Mouse (Mus musculus) midbrain, embryonic 10.5 days (tissue): ENCODE results near the gene Gm37240. TPM values are rescaled to one million over a fixed set of nuclear protein-coding genes. Genes with fewer than 3 reads are reported as not detected.

Experiments used
- DNase-seq: peaks from one replicate; pipeline ENCODE4 v3.0.0-alpha.2; 2017; ENCODE audit warnings: low spot score
- H3K27ac ChIP-seq: fragments of 300-500 bp; sonication (generic); replicated peaks from 2 replicates; pipeline ENCODE4 v1.5.1; 2016; ENCODE audit warnings: mild to moderate bottlenecking
- H3K27me3 ChIP-seq: fragments of 300-500 bp; sonication (generic); 2 replicates; pipeline ENCODE4 v1.6.1; 2016; ENCODE audit warnings: low read depth, mild to moderate bottlenecking; ENCODE audit not compliant: poor library complexity, severe bottlenecking
- H3K36me3 ChIP-seq: fragments of 300-500 bp; sonication (generic); 2 replicates; pipeline ENCODE4 v1.6.1; 2016; ENCODE audit warnings: mild to moderate bottlenecking, moderate library complexity
- H3K4me1 ChIP-seq: fragments of 300-500 bp; sonication (generic); 2 replicates; pipeline ENCODE4 v1.6.1; 2016
- H3K4me3 ChIP-seq: fragments of 300-500 bp; sonication (generic); 2 replicates; pipeline ENCODE4 v1.5.1; 2016; ENCODE audit warnings: mild to moderate bottlenecking, moderate library complexity
- H3K9me3 ChIP-seq: fragments of 300-500 bp; sonication (generic); replicated peaks from 2 replicates; pipeline ENCODE4 v1.6.1; 2016; ENCODE audit warnings: mild to moderate bottlenecking
- WGBS: fragments of 180-500 bp; shearing (Covaris S2); methylation state at CpG from one replicate; pipeline ENCODE4 v1.1.7; 2016; 5-methylcytosine and 5-hydroxymethylcytosine counted together
- polyA plus RNA-seq: library from polyadenylated mRNA; unstranded; fragments of >200 nt; fragmentation: Nextera tagmentation; extraction: Ambion mirVana; gene quantifications from 2 replicates; pipeline ENCODE4 v1.2.1, GENCODE M21; 2016

Gm37240 gene
- polyA plus RNA-seq, 1 experiment from 2014 or later, result 0.44 TPM

DNA sequence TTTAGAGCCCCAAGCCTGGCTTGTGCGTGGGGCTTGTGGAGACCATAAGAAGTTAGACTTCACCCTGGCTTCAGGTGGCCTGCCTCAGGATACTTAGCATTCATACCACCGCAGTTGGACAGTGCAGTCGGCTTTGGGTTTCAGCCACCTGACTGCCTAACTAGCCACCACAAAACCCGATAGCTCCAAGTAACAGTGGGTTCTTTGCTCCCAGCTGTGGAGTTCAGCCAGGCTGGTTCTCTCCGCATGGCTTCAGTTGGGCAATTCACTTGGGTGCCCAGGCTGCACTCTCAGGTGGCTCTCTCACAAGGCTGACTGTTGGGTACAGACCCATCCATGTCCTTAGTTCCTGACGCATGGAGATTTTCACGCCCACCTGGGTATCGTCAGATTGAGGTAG, 1177.4 kb downstream of the Gm37240 start:
- no peaks in the 10 kb centered on the region for H3K36me3 ChIP-seq
- H3K9me3 ChIP-seq, result 0 out of 2 replicates have a peak, but pooled peaks cover 2% of the 10 kb centered on the region
- H3K4me3 ChIP-seq, result no peak overlapping the region
- 95% methylated on average over 8 of the region's 8 CpGs for WGBS
- H3K4me1 ChIP-seq, result no peaks in the 10 kb centered on the region
- no peak for DNase-seq
- H3K27me3 ChIP-seq, result no peaks in the 10 kb centered on the region
- H3K27ac ChIP-seq, result no peak overlapping the region

DNA sequence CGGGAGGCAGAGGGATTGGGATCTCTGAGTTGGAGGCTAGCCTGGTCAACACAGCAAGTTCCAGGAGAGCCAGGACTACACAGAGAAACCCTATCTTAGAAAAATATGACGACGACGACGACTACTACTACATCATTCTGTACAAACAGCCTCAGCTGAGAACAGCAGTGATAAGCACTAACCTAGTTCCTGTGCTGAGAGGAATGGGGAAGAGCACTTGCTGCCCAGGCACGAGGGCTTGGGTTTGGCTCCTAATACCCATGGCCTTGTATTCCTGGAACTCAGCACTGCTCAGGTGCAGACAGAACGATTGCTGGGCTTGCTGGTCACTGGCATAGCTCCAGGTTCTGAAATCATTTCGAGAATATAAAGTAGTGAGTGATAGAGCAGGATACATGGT, 1178.2 kb downstream of the Gm37240 start:
- DNase-seq, result no peak
- 0 out of 2 replicates have a peak, but pooled peaks cover 2% of the 10 kb centered on the region for H3K9me3 ChIP-seq
- H3K36me3 ChIP-seq, result no peaks in the 10 kb centered on the region
- no peak overlapping the region for H3K4me3 ChIP-seq
- no peak overlapping the region for H3K27ac ChIP-seq
- no peaks in the 10 kb centered on the region for H3K4me1 ChIP-seq
- 91% methylated on average over 8 of the region's 8 CpGs for WGBS
- no peaks in the 10 kb centered on the region for H3K27me3 ChIP-seq

DNA sequence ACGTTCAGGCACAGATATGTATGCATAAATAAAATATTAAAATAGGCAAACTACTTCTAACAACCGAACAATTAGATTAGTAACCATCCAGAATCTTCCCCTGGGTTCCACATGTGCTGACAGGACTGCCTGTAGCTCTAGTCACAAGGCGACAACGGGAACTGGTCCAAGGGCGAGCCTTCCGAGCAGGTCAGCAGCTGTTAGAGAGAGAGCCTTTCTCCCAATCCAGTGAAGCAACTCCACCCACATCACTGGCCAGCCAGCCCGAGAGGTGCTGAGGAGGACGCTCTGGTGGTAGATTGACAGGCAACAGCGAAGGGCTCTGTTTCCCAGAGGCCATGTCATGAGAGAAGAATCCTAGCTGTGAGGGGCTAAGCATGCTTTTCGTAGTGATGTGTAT, 1178.8 kb downstream of the Gm37240 start:
- no peaks in the 10 kb centered on the region for H3K4me1 ChIP-seq
- DNase-seq, result no peak
- no peaks in the 10 kb centered on the region for H3K36me3 ChIP-seq
- no peaks in the 10 kb centered on the region for H3K27me3 ChIP-seq
- H3K4me3 ChIP-seq, result no peak overlapping the region
- H3K27ac ChIP-seq, result no peak overlapping the region
- 83% methylated on average over 10 of the region's 10 CpGs for WGBS
- H3K9me3 ChIP-seq, result 0 out of 2 replicates have a peak, but pooled peaks cover 2% of the 10 kb centered on the region

DNA sequence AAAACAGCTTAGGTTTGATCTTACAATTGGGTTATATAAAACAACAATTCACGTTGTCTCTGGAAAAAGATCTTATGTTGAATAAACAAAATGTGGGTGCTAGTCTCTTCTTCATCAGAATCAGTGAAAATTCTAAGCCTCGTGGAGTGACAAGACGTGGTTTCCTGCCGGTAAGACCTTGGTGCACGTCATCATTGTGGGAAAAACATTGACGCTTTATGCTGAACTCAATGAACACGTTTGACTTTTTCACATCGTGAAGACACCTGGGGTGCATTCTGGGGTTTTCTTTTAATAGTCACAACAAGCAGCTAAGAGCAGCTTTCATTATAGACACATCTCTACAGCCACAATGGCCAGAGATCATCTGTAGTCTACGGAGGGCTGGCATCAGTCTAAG, 1182.1 kb downstream of the Gm37240 start:
- H3K36me3 ChIP-seq, result no peaks in the 10 kb centered on the region
- H3K4me1 ChIP-seq, result peaks cover 7% of the 10 kb centered on the region; the same call in 1 of the 2 replicates
- H3K27ac ChIP-seq, result no peak overlapping the region
- WGBS, result 93% methylated on average over 9 of the region's 9 CpGs
- 0 out of 2 replicates have a peak, but pooled peaks cover 2% of the 10 kb centered on the region for H3K9me3 ChIP-seq
- no peak overlapping the region for H3K4me3 ChIP-seq
- DNase-seq, result no peak
- H3K27me3 ChIP-seq, result no peaks in the 10 kb centered on the region

DNA sequence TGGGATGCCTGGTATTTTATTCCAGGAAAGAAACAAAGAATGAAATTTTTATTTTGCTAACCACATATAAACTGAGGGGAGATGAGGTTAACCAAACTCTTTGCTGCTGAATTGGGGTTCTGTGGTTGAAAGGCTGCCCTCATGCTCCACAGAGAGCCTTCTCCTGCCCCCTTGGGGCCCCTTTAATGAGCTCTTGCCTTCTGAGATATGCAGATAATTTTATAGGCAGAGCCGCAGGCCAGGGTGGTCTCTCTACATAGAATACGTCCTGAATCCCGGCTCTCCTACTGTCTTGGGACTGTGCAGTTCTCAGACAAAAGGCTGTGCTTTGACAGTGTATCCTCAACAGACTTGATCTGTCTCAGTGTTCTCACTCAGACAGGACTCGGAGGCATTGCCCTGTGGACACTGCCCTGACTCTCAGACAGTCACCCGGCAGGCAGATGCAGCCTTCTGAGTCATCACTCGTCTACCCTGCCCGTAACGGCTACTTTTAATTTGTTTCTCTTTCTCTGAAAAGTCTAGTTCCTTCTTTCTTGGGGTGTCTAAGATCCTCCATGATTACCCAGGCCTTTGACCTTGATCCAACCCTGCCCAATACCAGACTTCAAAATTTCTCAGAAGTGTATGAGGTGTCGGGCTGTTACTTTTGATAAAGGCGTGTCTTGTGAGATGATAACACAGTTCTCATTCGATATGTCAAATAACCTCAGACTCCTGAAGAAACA, 1184.1 kb downstream of the Gm37240 start:
- Histone ChIP-seq H3K4me1 (peaks cover 7% of the 10 kb centered on the region; the same call in 1 of the 2 replicates), H3K27ac (no peak overlapping the region), H3K36me3 (no peaks in the 10 kb centered on the region), H3K4me3 (no peak overlapping the region), H3K9me3 (0 out of 2 replicates have a peak, but pooled peaks cover 2% of the 10 kb centered on the region), H3K27me3 (no peaks in the 10 kb centered on the region)
- DNase-seq, result no peak
- 90% methylated on average over 11 of the region's 11 CpGs for WGBS

DNA sequence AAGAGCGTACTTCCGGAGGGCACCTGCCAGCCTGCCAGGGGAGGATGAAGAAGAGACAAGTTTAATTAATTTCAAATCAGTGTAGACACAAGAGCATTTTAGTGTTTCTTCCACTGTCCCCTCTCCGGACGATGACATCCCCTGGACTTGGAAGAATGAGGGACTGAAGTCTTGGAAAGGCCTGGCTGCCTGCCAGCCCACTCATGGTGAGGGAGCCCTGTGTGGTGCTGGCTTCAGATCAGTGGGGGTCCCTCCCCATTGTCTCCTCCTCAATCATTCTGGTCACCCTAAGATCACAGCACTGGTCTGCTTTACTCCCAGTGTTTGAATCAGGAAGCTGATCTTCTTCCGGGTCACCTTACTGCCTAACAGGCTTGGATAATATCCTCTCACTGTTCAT, 1185.4 kb downstream of the Gm37240 start:
- H3K27ac ChIP-seq, result no peak overlapping the region
- H3K4me1 ChIP-seq, result peaks cover 7% of the 10 kb centered on the region; the same call in 1 of the 2 replicates
- H3K36me3 ChIP-seq, result no peaks in the 10 kb centered on the region
- 0 out of 2 replicates have a peak, but pooled peaks cover under 1% of the 10 kb centered on the region for H3K9me3 ChIP-seq
- no peak for DNase-seq
- 89% methylated on average over 5 of the region's 5 CpGs for WGBS
- no peak overlapping the region for H3K4me3 ChIP-seq
- H3K27me3 ChIP-seq, result no peaks in the 10 kb centered on the region

DNA sequence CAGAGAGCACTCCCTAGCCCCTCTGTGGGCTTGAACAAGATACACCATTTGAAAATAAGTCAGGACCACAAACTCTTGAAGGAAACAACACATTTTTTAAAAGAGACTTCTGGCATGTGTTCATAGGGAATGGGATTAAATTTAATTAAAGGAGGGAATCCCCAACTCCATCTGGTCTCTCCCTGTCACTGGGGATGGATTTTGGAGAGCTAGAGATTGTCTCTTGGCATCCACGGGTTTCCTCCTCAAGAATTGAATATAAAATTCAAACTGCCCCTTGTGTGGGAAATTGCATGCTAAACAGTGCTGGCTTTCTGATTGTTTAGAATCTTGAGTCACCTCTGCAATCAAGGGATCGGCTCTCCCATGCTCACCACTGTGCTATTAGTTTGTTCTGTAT, 1185.8 kb downstream of the Gm37240 start:
- Histone ChIP-seq H3K36me3 (no peaks in the 10 kb centered on the region), H3K27me3 (no peaks in the 10 kb centered on the region), H3K4me3 (no peak overlapping the region), H3K4me1 (peaks cover 12% of the 10 kb centered on the region), H3K27ac (no peak overlapping the region), H3K9me3 (no peaks in the 10 kb centered on the region)
- 85% methylated on average over 2 of the region's 2 CpGs for WGBS
- DNase-seq, result no peak

DNA sequence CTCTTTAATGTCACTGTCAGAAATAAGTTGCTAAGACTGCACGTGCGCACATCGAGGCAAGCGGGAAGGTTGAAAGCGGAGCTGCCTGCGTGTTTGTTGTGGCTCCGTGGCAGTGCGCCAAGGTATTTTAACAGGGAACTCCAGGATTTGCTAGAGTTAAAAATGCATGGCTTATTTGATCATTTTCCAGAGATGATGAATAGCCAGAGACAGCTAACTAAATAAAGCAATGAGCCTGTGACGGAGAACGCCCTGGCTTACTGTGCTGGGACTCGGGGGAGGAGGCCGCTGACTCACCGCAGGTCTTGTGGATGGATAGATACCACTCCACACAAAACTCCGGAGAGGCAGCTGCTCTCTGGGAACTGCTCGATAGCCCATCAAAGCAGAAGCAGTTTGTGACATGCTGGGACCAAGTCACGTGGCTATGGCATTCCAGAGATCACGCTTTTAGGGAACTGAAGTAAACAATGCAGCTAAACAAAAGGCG, 1190.8 kb downstream of the Gm37240 start:
- Histone ChIP-seq H3K4me1 (peaks cover 7% of the 10 kb centered on the region), H3K36me3 (no peaks in the 10 kb centered on the region), H3K4me3 (no peak overlapping the region), H3K9me3 (no peaks in the 10 kb centered on the region), H3K27ac (no peak overlapping the region), H3K27me3 (no peaks in the 10 kb centered on the region)
- no peak for DNase-seq
- 67% methylated on average over 18 of the region's 18 CpGs for WGBS

DNA sequence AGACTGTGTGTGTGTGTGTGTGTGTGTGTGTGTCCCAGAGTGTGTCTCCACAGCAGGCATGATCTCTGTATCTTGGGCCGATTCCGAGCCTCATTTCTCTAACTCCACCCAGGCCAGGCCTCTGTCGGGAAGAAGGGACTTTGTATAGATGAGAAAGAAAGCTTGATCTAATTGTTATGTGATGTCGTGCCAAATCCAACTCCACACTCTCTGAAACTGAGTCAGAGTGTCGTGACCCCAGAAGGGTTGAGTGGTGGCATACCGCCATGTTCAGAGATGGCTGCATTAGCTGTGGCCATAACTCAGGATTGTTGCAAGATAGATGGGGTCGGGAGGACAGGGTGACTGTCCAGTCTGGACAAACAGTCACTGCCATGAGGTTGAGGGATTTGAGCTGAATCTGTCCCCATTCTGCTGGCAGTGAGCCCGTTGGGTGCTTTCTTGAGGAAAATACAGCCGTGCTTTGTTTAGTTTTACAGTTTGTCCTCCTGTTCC, 1191.4 kb downstream of the Gm37240 start:
- WGBS, result 85% methylated on average over 9 of the region's 9 CpGs
- no peak for DNase-seq
- peaks cover 7% of the 10 kb centered on the region for H3K4me1 ChIP-seq
- no peak overlapping the region for H3K4me3 ChIP-seq
- H3K27me3 ChIP-seq, result no peaks in the 10 kb centered on the region
- no peaks in the 10 kb centered on the region for H3K36me3 ChIP-seq
- no peaks in the 10 kb centered on the region for H3K9me3 ChIP-seq
- no peak overlapping the region for H3K27ac ChIP-seq

DNA sequence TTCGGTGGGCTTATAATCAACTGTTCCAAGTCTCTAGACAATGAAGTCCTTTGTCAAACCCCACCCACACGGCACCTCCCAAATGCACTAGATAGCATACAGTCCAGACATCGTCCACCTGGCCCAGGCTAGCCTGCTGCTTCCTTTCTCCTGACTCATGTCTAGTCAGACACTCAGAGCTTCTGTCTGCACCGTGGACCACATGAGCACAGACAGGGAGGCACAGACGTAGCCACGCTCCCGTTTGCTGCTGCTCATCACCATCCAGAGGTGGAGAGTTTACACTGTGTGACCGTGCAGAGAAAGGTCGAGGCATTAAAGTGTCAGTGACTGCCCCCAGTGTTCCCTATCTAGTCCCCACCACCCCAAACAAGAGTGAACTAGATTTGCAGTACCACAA, 1191.9 kb downstream of the Gm37240 start:
- Histone ChIP-seq H3K27ac (no peak overlapping the region), H3K27me3 (no peaks in the 10 kb centered on the region), H3K4me3 (no peak overlapping the region), H3K36me3 (no peaks in the 10 kb centered on the region), H3K9me3 (no peaks in the 10 kb centered on the region), H3K4me1 (peaks cover 9% of the 10 kb centered on the region)
- 80% methylated on average over 9 of the region's 9 CpGs for WGBS
- DNase-seq, result no peak

DNA sequence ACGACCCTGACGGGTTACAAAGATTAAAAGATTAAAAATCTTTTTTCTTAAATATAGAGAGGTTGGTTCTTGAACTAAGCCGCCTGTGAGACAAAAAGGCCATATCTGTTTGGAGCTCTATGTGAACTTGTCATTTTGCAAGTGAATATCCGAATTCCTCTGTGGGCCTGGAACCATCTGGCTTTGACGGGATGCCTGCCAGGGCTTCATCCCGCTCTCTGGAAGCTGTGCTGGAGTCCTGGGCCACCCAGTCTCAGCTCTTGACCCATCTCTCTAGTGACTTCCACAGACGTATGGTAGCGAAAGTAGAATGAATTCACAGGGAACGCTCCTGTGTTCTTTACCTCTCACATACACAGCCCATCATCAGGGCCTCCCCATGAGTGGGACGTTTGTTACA, 1193.4 kb downstream of the Gm37240 start:
- H3K36me3 ChIP-seq, result no peaks in the 10 kb centered on the region
- H3K27ac ChIP-seq, result no peak overlapping the region
- DNase-seq, result no peak
- H3K4me3 ChIP-seq, result no peak overlapping the region
- H3K27me3 ChIP-seq, result peaks cover 1% of the 10 kb centered on the region
- H3K4me1 ChIP-seq, result peaks cover 21% of the 10 kb centered on the region
- 79% methylated on average over 10 of the region's 10 CpGs for WGBS
- H3K9me3 ChIP-seq, result no peaks in the 10 kb centered on the region

DNA sequence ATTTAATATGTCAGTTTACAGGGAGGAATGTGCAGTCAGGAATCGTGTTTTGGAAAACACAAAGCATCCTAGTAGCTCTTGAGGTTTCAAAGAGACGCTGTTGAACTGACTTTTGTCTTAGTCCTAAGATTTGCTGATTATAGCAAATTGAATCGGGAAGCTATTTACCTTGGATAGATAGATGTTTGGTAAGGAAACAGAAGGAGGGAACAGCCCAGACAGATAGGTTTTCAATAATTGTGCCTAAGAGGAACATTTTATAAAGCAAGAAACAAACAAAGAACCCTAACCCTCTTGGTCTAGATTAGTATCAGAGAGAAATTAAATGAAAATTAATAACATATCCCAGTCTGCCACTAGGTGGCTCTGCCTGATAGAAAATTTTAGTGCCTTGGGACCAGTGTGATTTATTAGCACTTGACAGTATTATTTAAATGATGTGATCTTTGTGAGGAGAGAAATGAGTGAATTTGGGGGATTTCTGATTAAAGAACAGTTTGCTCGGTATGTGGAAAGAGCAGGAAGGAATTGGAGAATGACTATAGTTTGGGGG, 1194.6 kb downstream of the Gm37240 start:
- WGBS, result 69% methylated on average over 4 of the region's 4 CpGs
- Histone ChIP-seq H3K36me3 (no peaks in the 10 kb centered on the region), H3K9me3 (no peaks in the 10 kb centered on the region), H3K27me3 (peaks cover 10% of the 10 kb centered on the region), H3K4me3 (no peak overlapping the region), H3K4me1 (peaks cover 21% of the 10 kb centered on the region), H3K27ac (no peak overlapping the region)
- DNase-seq, result no peak
